Mouse (Mus musculus) liver, postnatal 0 days (tissue): ENCODE results near the gene Scpep1.

Experiments used
- CTCF ChIP-seq: sonication (generic); IDR thresholded peaks from 2 replicates; pipeline ENCODE4 v1.5.1; 2016; ENCODE audit warnings: antibody characterized with exemption, low read depth
- EP300 ChIP-seq: IDR thresholded peaks from 2 replicates; pipeline ENCODE4 v1.6.1; 2016; ENCODE audit warnings: antibody characterized with exemption, low read depth, mild to moderate bottlenecking

GRCm38 (mm10) chr11:88909388-88910036 is 45.8 kb downstream of the Scpep1 start:
- TF ChIP-seq CTCF (no peak), EP300 (no peak)
